Mouse (Mus musculus) forebrain, embryonic 16.5 days (tissue): ENCODE data around the gene Pnpla8. TPM values are rescaled to one million over a fixed set of nuclear protein-coding genes. Genes with fewer than 3 reads are reported as not detected.
"Not testable (repeated sequence)": the region's sequence is repeated elsewhere in the genome, so short reads cannot be mapped to it uniquely, and the experiment has no call there.

Source experiments
- ATAC-seq: fragments of 200-750 bp; cut with Nextera tagmentation; 2 replicates; pipeline ENCODE4 v1.8.0; 2017; ENCODE audit warnings: mild to moderate bottlenecking, moderate library complexity
- H3K27ac ChIP-seq: fragments of 300-500 bp; sonication (generic); 2 replicates; pipeline ENCODE4 v1.5.1; 2014; ENCODE audit warnings: low read length, control low read depth
- H3K27me3 ChIP-seq: fragments of 300-500 bp; sonication (generic); replicated peaks from 2 replicates; pipeline ENCODE4 v1.6.1; 2014; ENCODE audit warnings: low read length; ENCODE audit not compliant: control insufficient read depth, insufficient read depth
- H3K36me3 ChIP-seq: fragments of 300-500 bp; sonication (generic); 2 replicates; pipeline ENCODE4 v1.6.1; 2014; ENCODE audit not compliant: control insufficient read depth, insufficient read depth
- H3K4me1 ChIP-seq: fragments of 300-500 bp; sonication (generic); replicated peaks from 2 replicates; pipeline ENCODE4 v1.6.1; 2014; ENCODE audit warnings: low read length; ENCODE audit not compliant: control insufficient read depth, insufficient read depth
- H3K4me2 ChIP-seq: fragments of 300-500 bp; sonication (generic); 2 replicates; pipeline ENCODE4 v1.6.1; 2014; ENCODE audit warnings: mild to moderate bottlenecking, low read length, control low read depth
- H3K4me3 ChIP-seq: fragments of 300-500 bp; sonication (generic); replicated peaks from 2 replicates; pipeline ENCODE4 v1.5.1; 2014; ENCODE audit warnings: mild to moderate bottlenecking, low read length, control low read depth
- H3K9ac ChIP-seq: fragments of 300-500 bp; sonication (generic); replicated peaks from 2 replicates; pipeline ENCODE4 v1.6.1; 2014; ENCODE audit warnings: low read depth, low read length, control low read depth
- H3K9me3 ChIP-seq: fragments of 300-500 bp; sonication (generic); 2 replicates; pipeline ENCODE4 v1.6.1; 2016; ENCODE audit warnings: low read length; ENCODE audit not compliant: control insufficient read depth
- WGBS: fragments of 180-500 bp; shearing (Covaris S2); extraction: QIAGEN DNeasy Blood & Tissue Kit; methylation state at CpG from one replicate; pipeline ENCODE4 v1.1.7; 2014; 5-methylcytosine and 5-hydroxymethylcytosine counted together
- polyA plus RNA-seq: library from polyadenylated mRNA; unstranded; fragments of >200 nt; fragmentation: Nextera tagmentation; extraction: Ambion mirVana; gene quantifications from 2 replicates; pipeline ENCODE4 v1.2.1, GENCODE M21; 2015

The Pnpla8 gene
- polyA plus RNA-seq, 1 experiment from 2014 or later = 154 TPM

GRCm38 (mm10) chr12:44267196-44267595, 46.0 kb downstream of the Pnpla8 start:
- 95% methylated on average over 2 of the region's 2 CpGs for WGBS
- ATAC-seq = no peak
- H3K9ac ChIP-seq = no peak overlapping the region

GRCm38 (mm10) chr12:44268728-44269302, 47.6 kb downstream of the Pnpla8 start:
- Histone ChIP-seq H3K4me2 (peak overlapping the region; percentile 77), H3K27ac (peak overlapping the region; percentile 97), H3K36me3 (no peaks in the 10 kb centered on the region), H3K27me3 (no peaks in the 10 kb centered on the region), H3K4me1 (peaks cover 7% of the 10 kb centered on the region), H3K4me3 (peak overlapping the region; percentile 91), H3K9ac (peak overlapping the region; percentile 96), H3K9me3 (no peaks in the 10 kb centered on the region)
- WGBS = under 1% methylated on average over 35 of the region's 38 CpGs
- peak; percentile 99 for ATAC-seq

More at GRCm38 (mm10) chr12:44267196-44267595, 46.0 kb downstream of the Pnpla8 start:
- no peaks in the 10 kb centered on the region for H3K36me3 ChIP-seq
- H3K27me3 ChIP-seq = no peaks in the 10 kb centered on the region
- no peaks in the 10 kb centered on the region for H3K9me3 ChIP-seq
- peaks cover 7% of the 10 kb centered on the region for H3K4me1 ChIP-seq
- H3K27ac ChIP-seq = no peak overlapping the region
- no peak overlapping the region for H3K4me2 ChIP-seq
- no peak overlapping the region for H3K4me3 ChIP-seq

DNA sequence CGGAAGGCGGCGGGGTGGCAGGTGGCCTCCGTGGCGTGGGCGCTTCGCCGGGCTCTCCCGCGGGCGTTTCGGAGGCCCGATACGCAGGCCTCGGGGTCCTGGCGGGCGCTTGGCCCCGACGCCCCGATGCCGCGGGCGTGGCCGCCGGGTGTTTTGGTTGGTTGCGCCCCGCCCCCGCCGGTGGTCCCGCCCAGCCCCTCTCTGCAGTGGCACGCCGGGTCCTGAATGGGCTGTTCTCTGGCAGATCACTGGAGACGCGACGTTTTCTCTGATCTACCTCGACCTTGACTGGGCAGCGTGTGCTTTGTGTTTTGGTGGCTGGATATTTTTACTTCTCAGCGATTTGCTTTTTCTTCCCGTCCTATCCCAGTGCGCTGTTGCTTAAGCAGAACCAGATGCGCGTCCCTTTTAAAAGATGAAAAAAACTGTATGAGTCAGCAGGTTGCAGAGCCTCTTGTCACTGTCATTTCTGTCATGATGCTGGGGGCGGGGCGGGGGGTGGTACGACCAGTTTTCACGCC, 48.2 kb downstream of the Pnpla8 start:
- Histone ChIP-seq H3K36me3 (no peaks in the 10 kb centered on the region), H3K4me3 (peak overlapping the region; percentile 91), H3K9me3 (no peaks in the 10 kb centered on the region), H3K4me1 (peaks cover 7% of the 10 kb centered on the region), H3K9ac (peak overlapping the region; percentile 96), H3K27ac (peak overlapping the region; percentile 97), H3K4me2 (peak overlapping the region; percentile 82), H3K27me3 (no peaks in the 10 kb centered on the region)
- under 1% methylated on average over 46 of the region's 46 CpGs for WGBS
- peak; percentile 87 for ATAC-seq

- H3K9ac ChIP-seq = no peak overlapping the region
- H3K36me3 ChIP-seq = no peaks in the 10 kb centered on the region
- no peak overlapping the region for H3K27ac ChIP-seq
- ATAC-seq = no peak
- no peaks in the 10 kb centered on the region for H3K9me3 ChIP-seq
- H3K4me3 ChIP-seq = no peak overlapping the region
- 93% methylated on average over 6 of the region's 6 CpGs for WGBS
- no peaks in the 10 kb centered on the region for H3K27me3 ChIP-seq
- no peak overlapping the region for H3K4me2 ChIP-seq
- peaks cover 3% of the 10 kb centered on the region for H3K4me1 ChIP-seq
Observed at GRCm38 (mm10) chr12:44274125-44274835, 53.1 kb downstream of the Pnpla8 start.

DNA sequence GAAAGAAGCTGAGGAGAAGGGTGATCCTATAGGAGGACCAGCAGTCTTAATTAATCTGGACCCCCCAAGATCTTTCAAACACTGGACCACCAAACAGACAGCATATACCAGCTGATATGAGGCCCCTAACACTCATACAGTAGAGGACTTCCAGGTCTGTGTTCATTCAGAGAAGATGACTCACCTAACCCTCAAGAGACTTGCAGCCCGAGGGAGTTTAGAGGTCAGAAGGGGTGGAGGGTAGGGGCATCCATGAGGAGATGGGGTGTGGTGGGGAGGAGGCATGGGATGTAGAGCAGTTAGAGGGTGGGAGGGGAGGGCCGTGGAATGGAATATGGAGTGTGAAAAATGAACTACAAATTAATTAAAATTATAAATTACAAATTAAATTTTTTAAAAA, 59.0 kb downstream of the Pnpla8 start:
- not testable (repeated sequence) for H3K36me3 ChIP-seq, H3K9ac ChIP-seq, H3K4me1 ChIP-seq, H3K27ac ChIP-seq, ATAC-seq, H3K9me3 ChIP-seq, H3K4me3 ChIP-seq, H3K4me2 ChIP-seq, H3K27me3 ChIP-seq
- WGBS = 81% methylated on average over 2 of the region's 2 CpGs

GRCm38 (mm10) chr12:44281534-44281933, 60.4 kb downstream of the Pnpla8 start:
- WGBS = 84% methylated on average over 3 of the region's 3 CpGs

GRCm38 (mm10) chr12:44283378-44283777, 62.2 kb downstream of the Pnpla8 start:
- Histone ChIP-seq H3K36me3 (peaks cover 3% of the 10 kb centered on the region; the same call in 1 of the 2 replicates), H3K9ac (no peak overlapping the region), H3K4me3 (no peak overlapping the region), H3K4me1 (no peaks in the 10 kb centered on the region), H3K27ac (no peak overlapping the region), H3K4me2 (no peak overlapping the region), H3K9me3 (no peaks in the 10 kb centered on the region), H3K27me3 (no peaks in the 10 kb centered on the region)
- ATAC-seq = no peak
- 79% methylated on average over 9 of the region's 9 CpGs for WGBS

More at GRCm38 (mm10) chr12:44281534-44281933, 60.4 kb downstream of the Pnpla8 start:
- Histone ChIP-seq H3K4me2 (no peak overlapping the region), H3K4me3 (no peak overlapping the region), H3K9ac (no peak overlapping the region), H3K36me3 (peaks cover 3% of the 10 kb centered on the region; the same call in 1 of the 2 replicates), H3K27ac (no peak overlapping the region), H3K27me3 (no peaks in the 10 kb centered on the region), H3K4me1 (no peaks in the 10 kb centered on the region), H3K9me3 (no peaks in the 10 kb centered on the region)
- ATAC-seq = no peak

GRCm38 (mm10) chr12:44286992-44287391, 65.8 kb downstream of the Pnpla8 start:
- no peak for ATAC-seq
- WGBS = 92% methylated on average over 8 of the region's 8 CpGs
- no peak overlapping the region for H3K9ac ChIP-seq
- no peak overlapping the region for H3K27ac ChIP-seq
- no peaks in the 10 kb centered on the region for H3K4me1 ChIP-seq
- no peaks in the 10 kb centered on the region for H3K27me3 ChIP-seq
- no peaks in the 10 kb centered on the region for H3K9me3 ChIP-seq
- H3K36me3 ChIP-seq = peaks cover 7% of the 10 kb centered on the region; the same call in 1 of the 2 replicates
- no peak overlapping the region for H3K4me2 ChIP-seq
- H3K4me3 ChIP-seq = no peak overlapping the region

- peak; percentile 66; the same call in 1 of the 2 replicates for ATAC-seq
- Histone ChIP-seq H3K36me3 (peaks cover 7% of the 10 kb centered on the region; the same call in 1 of the 2 replicates), H3K4me1 (no peaks in the 10 kb centered on the region), H3K4me3 (no peak overlapping the region), H3K4me2 (no peak overlapping the region), H3K9ac (no peak overlapping the region), H3K27me3 (no peaks in the 10 kb centered on the region), H3K27ac (no peak overlapping the region), H3K9me3 (no peaks in the 10 kb centered on the region)
Observed at GRCm38 (mm10) chr12:44292281-44292680, 71.1 kb downstream of the Pnpla8 start.
